Mouse (Mus musculus): ENCODE results near the gene Gm12394. TPM values are rescaled to one million over a fixed set of nuclear protein-coding genes. Genes with fewer than 3 reads are reported as not detected.
"Not testable (repeated sequence)": the region's sequence is repeated elsewhere in the genome, so short reads cannot be mapped to it uniquely, and the experiment has no call there.

Gm12394 gene
- polyA plus RNA-seq, 1 experiment, result not detected

DNA sequence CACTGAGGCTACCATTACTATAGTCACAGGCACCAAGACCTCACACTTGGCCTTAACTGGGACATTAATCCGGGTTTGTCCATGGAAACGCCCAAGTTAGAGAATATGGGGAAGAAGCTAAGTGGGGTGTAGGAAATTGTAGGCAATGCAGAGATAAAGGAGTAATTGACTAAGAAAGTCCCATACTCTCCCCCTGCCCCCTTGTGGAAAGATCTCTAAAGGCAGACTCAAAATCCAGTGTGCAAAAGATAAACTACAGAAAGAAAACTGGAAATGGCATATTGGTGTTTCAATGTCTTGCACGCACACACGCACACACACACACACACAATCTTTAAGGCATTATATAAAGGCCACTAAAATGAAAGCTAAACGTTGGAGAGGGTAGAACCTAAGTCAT lies 14.2 kb upstream of the Gm12394 start:
- H3K27me3 ChIP-seq (ENCODE audit: control insufficient read depth, insufficient read depth, insufficient read length), result peaks cover 60% of the 10 kb centered on the region
- no peak overlapping the region for H3ac ChIP-seq (ENCODE audit: control insufficient read depth, insufficient read length)
- H3K4me2 ChIP-seq (ENCODE audit: low read depth), result no peak overlapping the region
- TF ChIP-seq SRF (IDR thresholded peaks at IDR 0.05; ENCODE audit: control insufficient read depth, insufficient read length, low read depth), result no peak
- no peak for TF ChIP-seq POLR2A (IDR thresholded peaks at IDR 0.05; ENCODE audit: insufficient read length, low read depth)
- TF ChIP-seq E2F4 (IDR thresholded peaks at IDR 0.05; ENCODE audit: insufficient read depth), result no peak
- no peak for TF ChIP-seq TCF12 (IDR thresholded peaks at IDR 0.05; ENCODE audit: insufficient read depth, poor library complexity, severe bottlenecking)
- no peak for TF ChIP-seq CEBPB (IDR thresholded peaks at IDR 0.05; ENCODE audit: insufficient read depth, poor library complexity, severe bottlenecking)
- no peak for TF ChIP-seq TCF3 (IDR thresholded peaks at IDR 0.05; ENCODE audit: insufficient read length, low read depth)
- no peak for TF ChIP-seq POLR2AphosphoS2 (IDR thresholded peaks at IDR 0.05; ENCODE audit: insufficient read length, low read depth)
- no peak for TF ChIP-seq MYOG (IDR thresholded peaks at IDR 0.05; ENCODE audit: control insufficient read depth in 1 of 3, insufficient read depth in 1 of 3, insufficient read length in 2 of 3, low read depth in 2 of 3)
- TF ChIP-seq MAX (IDR thresholded peaks at IDR 0.05; ENCODE audit: low read depth), result no peak
- TF ChIP-seq USF1 (IDR thresholded peaks at IDR 0.05; ENCODE audit: low read depth), result no peak
- no peak overlapping the region for H3K4me3 ChIP-seq
- no peaks in the 10 kb centered on the region for H3K36me3 ChIP-seq (ENCODE audit: control insufficient read depth, insufficient read depth)
- no peaks in the 10 kb centered on the region for H3K79me2 ChIP-seq (ENCODE audit: control insufficient read depth, insufficient read depth)

DNA sequence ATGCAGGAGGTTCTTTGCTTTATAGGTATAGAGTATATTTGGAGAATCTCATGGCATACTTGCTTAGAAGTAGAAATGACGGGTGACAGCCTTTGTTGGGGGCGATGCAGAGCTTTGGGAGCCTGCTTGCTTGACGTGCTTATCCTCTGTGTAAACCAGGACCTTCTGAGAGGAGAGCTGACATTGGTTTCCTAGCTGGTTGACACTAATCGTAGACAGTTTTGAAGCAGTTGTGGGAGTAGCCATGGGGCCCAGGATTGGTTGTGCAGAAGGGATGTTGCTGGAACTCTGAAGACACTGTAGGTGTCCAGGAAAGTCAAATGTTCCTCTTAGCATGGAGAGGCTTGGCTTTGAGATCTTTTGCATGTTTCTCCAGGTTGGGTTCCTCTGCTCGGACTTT lies 11.6 kb upstream of the Gm12394 start:
- Histone ChIP-seq H3K36me3 (ENCODE audit: control insufficient read depth, insufficient read depth) (no peaks in the 10 kb centered on the region), H3K27me3 (ENCODE audit: control insufficient read depth, insufficient read depth, insufficient read length) (peaks cover 44% of the 10 kb centered on the region), H3K4me3 (no peak overlapping the region), H3ac (ENCODE audit: control insufficient read depth, insufficient read length) (no peak overlapping the region), H3K4me2 (ENCODE audit: low read depth) (no peak overlapping the region), H3K79me2 (ENCODE audit: control insufficient read depth, insufficient read depth) (no peaks in the 10 kb centered on the region)
- TF ChIP-seq MAX (IDR thresholded peaks at IDR 0.05; ENCODE audit: low read depth) (no peak), SRF (IDR thresholded peaks at IDR 0.05; ENCODE audit: control insufficient read depth, insufficient read length, low read depth) (no peak), REST (IDR thresholded peaks at IDR 0.05; ENCODE audit: insufficient read depth, insufficient read length) (no peak)

DNA sequence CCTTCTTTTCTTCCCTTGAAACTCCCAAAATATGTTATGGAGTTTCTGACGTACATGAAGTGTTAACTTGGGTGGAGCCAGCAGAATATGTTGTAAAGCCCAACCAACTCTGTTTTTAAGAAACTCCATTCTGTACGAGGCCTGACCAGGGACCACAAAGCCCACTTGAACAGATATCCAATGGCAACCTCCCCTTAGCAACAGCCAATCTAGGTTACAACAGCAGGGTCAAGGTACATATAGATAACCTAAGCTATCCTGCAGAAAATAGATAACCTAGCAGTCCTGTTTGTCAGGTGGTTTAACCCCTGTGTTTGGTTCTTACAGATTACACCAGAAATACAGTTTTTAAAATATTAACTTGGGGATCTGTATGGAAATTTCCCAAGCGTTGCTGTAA lies 10.8 kb upstream of the Gm12394 start:
- no peaks in the 10 kb centered on the region for H3K36me3 ChIP-seq (ENCODE audit: control insufficient read depth, insufficient read depth)
- H3K4me2 ChIP-seq (ENCODE audit: low read depth), result no peak overlapping the region
- no peaks in the 10 kb centered on the region for H3K79me2 ChIP-seq (ENCODE audit: control insufficient read depth, insufficient read depth)
- no peak overlapping the region for H3ac ChIP-seq (ENCODE audit: control insufficient read depth, insufficient read length)
- TF ChIP-seq POLR2AphosphoS2 (IDR thresholded peaks at IDR 0.05; ENCODE audit: insufficient read length, low read depth) (no peak), REST (IDR thresholded peaks at IDR 0.05; ENCODE audit: insufficient read depth, insufficient read length) (no peak), E2F4 (IDR thresholded peaks at IDR 0.05; ENCODE audit: insufficient read depth) (no peak), MYOG (IDR thresholded peaks at IDR 0.05; ENCODE audit: control insufficient read depth in 1 of 3, insufficient read depth in 1 of 3, insufficient read length in 2 of 3, low read depth in 2 of 3) (no peak)
- no peak overlapping the region for H3K4me3 ChIP-seq
- H3K27me3 ChIP-seq (ENCODE audit: control insufficient read depth, insufficient read depth, insufficient read length), result peaks cover 36% of the 10 kb centered on the region

DNA sequence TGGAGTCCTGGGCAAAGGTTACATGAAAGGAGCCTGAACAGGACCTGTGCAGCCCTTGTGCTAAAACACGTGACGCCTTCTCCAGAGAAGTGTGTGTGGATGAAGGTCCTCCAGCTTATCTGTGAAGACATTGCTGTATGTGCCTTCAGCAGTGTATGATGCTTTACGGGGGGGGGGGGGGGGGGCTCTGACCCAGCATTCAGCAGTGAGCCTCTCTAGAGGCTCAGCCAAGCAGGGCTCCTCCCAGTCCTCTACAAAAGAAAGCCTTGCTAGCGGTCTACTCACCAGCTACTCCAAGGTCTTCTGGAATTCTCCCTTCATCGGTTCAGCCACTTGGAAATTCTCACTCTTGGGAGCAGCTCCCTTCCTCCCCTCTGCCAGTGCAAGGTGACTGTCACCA lies 6.9 kb upstream of the Gm12394 start:
- not testable (repeated sequence) for H3ac ChIP-seq (ENCODE audit: control insufficient read depth, insufficient read length); H3K79me2 ChIP-seq (ENCODE audit: control insufficient read depth, insufficient read depth); H3K4me3 ChIP-seq; H3K36me3 ChIP-seq (ENCODE audit: control insufficient read depth, insufficient read depth); H3K4me2 ChIP-seq (ENCODE audit: low read depth)
- H3K27me3 ChIP-seq (ENCODE audit: control insufficient read depth, insufficient read depth, insufficient read length), result peaks cover 12% of the 10 kb centered on the region

DNA sequence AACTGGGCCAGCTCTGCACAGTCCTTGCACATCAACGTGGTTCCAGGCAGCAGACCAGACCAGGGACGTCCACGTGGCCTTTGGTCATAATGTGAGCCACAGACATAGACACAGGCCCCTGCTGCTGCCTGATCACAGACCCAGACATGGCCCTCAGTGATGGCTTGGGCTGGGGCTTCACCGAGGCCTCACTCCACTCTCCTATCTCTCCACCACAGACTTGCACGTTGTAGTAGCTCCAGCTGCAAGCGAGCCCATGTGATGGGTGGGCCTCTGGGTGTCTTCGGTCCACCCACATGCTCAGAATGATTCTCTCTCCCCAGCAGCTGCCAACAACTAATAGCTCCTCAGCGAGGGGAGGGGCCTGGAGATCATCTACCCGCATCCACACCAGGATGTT lies 3.9 kb upstream of the Gm12394 start:
- H3K36me3 ChIP-seq (ENCODE audit: control insufficient read depth, insufficient read depth); H3ac ChIP-seq (ENCODE audit: control insufficient read depth, insufficient read length); H3K27me3 ChIP-seq (ENCODE audit: control insufficient read depth, insufficient read depth, insufficient read length); H3K4me2 ChIP-seq (ENCODE audit: low read depth); H3K79me2 ChIP-seq (ENCODE audit: control insufficient read depth, insufficient read depth); H3K4me3 ChIP-seq: not testable (repeated sequence)

DNA sequence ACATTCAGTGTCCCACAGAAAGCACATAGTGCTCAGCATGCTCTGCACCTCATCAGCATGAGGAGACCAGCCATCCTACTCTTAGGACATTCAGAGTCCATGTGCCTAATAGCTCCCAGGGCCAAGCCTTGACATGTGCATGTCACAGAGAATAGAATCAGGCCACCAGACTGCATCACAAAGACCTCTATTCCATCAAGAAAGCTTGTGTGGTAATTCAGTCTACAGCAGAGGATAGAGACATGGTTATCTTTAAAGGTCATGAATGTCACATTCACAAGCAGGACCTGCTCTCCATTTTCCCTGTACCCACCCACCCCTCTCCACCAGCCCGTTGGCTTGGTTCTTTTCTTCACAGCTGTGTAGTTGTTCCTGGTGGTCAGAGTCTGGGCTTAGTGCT lies 2.8 kb downstream of the Gm12394 start, which contains the start of gene Fam205a1:
Gene Fam205a1, minus strand, starts transcription at position 101 of the 400 bp plus-strand sequence.
- not testable (repeated sequence) for H3K27me3 ChIP-seq (ENCODE audit: control insufficient read depth, insufficient read depth, insufficient read length); H3ac ChIP-seq (ENCODE audit: control insufficient read depth, insufficient read length); H3K4me2 ChIP-seq (ENCODE audit: low read depth); H3K4me3 ChIP-seq; H3K36me3 ChIP-seq (ENCODE audit: control insufficient read depth, insufficient read depth); H3K79me2 ChIP-seq (ENCODE audit: control insufficient read depth, insufficient read depth)

DNA sequence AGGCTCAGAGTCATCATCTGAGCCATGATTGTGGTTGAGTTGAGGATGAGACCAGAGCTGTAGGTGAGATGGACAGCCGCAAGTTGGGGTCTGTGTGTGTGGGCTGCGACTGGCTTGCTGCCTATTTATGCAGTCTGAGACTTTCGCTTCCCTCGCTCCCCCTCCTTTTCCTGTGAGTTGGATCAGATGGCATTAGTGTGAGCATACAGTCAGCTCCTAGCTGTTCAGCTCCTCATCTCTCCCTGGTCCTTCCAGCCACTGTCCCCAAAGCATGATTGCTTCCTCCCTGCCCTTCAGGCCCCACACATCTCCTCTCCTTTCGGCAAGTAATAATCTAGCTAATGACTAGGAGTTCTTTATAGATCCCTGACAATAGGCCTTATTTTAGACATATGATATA lies 82.7 kb downstream of the Gm12394 start, which contains the start of gene Ccl21a:
Gene Ccl21a, minus strand, starts transcription at position 101 of the 400 bp plus-strand sequence.
- not testable (repeated sequence) for H3K27me3 ChIP-seq (ENCODE audit: control insufficient read depth, insufficient read depth, insufficient read length)

DNA sequence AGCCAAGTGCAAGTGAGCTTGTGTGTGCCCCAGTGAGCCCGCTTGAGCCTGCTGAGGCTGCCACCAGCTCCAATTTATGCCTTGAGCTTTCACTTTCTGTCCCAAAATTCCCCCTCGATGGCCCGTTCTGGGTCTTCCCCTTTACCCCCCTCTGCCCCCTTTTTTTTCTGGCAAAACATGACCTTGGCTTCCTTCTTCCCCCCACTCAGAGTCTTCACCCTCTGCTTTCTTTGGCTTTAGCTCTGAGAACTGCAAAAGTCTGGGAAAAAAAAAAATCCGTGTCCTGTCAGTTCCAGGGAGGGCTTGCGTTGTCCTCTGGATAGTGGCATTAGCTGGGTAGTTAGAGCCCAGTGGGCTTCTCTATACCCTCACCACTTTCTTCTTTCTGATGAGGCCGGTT lies 100.1 kb downstream of the Gm12394 start, which contains the start of gene Ccl19:
Gene Ccl19, minus strand, starts transcription at position 101 of the 400 bp plus-strand sequence.
- H3K4me3 ChIP-seq; H3K27me3 ChIP-seq (ENCODE audit: control insufficient read depth, insufficient read depth, insufficient read length); H3K79me2 ChIP-seq (ENCODE audit: control insufficient read depth, insufficient read depth): not testable (repeated sequence)

More for the DNA sequence above, 82.7 kb downstream of the Gm12394 start, which contains the start of gene Ccl21a:
- not testable (repeated sequence) for H3K4me2 ChIP-seq (ENCODE audit: low read depth); H3K36me3 ChIP-seq (ENCODE audit: control insufficient read depth, insufficient read depth); H3ac ChIP-seq (ENCODE audit: control insufficient read depth, insufficient read length); H3K79me2 ChIP-seq (ENCODE audit: control insufficient read depth, insufficient read depth); H3K4me3 ChIP-seq

DNA sequence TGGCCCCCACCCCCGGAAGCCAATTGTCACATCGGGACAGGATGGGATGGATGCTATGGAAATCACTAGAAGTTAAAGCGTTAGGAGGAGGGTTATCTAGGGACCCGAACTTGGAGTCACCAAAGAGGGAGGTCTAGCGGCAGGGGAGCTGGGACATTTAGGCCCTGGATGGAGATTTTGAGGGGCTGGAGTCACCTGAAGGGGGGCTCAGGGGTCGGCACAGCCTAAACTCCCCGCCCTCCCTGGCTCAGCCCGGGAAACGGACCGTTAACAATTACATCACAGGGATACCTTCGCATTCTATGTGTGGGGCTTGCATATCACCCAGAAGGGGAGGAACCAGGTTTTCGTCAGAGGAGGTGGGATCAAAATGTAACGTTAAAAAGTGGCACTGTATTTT lies 121.3 kb downstream of the Gm12394 start, which contains the start of gene 4930578G10Rik:
Gene 4930578G10Rik, plus strand, starts transcription at position 301 of the 400 bp plus-strand sequence.
- H3K27me3 ChIP-seq (ENCODE audit: control insufficient read depth, insufficient read depth, insufficient read length); H3K4me3 ChIP-seq; H3K4me2 ChIP-seq (ENCODE audit: low read depth); H3K79me2 ChIP-seq (ENCODE audit: control insufficient read depth, insufficient read depth); H3K36me3 ChIP-seq (ENCODE audit: control insufficient read depth, insufficient read depth); H3ac ChIP-seq (ENCODE audit: control insufficient read depth, insufficient read length): not testable (repeated sequence)

More for the DNA sequence above, 100.1 kb downstream of the Gm12394 start, which contains the start of gene Ccl19:
- H3ac ChIP-seq (ENCODE audit: control insufficient read depth, insufficient read length); H3K4me2 ChIP-seq (ENCODE audit: low read depth); H3K36me3 ChIP-seq (ENCODE audit: control insufficient read depth, insufficient read depth): not testable (repeated sequence)

Measured in myocyte (in vitro differentiated cells).